Mouse (Mus musculus): ENCODE results near the gene Ldlrad3. TPM values are rescaled to one million over a fixed set of nuclear protein-coding genes. Genes with fewer than 3 reads are reported as not detected.

The Ldlrad3 gene
- polyA plus RNA-seq, 2 experiments, result 2.1 to 2.9 TPM

- ATAC-seq (ENCODE audit: insufficient read depth) (no peak), DNase-seq (ENCODE audit: low read depth in 3 of 3, low spot score in 3 of 3) (no peak)
- no peaks in the 10 kb centered on the region for H3K27me3 ChIP-seq (ENCODE audit: control insufficient read depth, insufficient read depth, low read length)
- no peak overlapping the region for H3K27ac ChIP-seq
- H3K4me2 ChIP-seq (ENCODE audit: low read depth), result no peak overlapping the region
- no peaks in the 10 kb centered on the region for H3K4me1 ChIP-seq (replicated peaks; ENCODE audit: control insufficient read depth in 2 of 2, insufficient read depth in 2 of 2, low read length in 1 of 2)
- H3K36me3 ChIP-seq (replicated peaks; ENCODE audit: control insufficient read depth, insufficient read depth, low read depth), result no peaks in the 10 kb centered on the region
- H3K4me3 ChIP-seq (ENCODE audit: insufficient read depth in 1 of 2, low read depth in 2 of 2, low read length in 2 of 2), result no peak overlapping the region
- H3K9ac ChIP-seq (replicated peaks), result no peak overlapping the region
- 49% methylated on average over 15 of the region's 15 CpGs for WGBS (ENCODE audit: insufficient replicate concordance)
- no peaks in the 10 kb centered on the region for H3K9me3 ChIP-seq (ENCODE audit: control insufficient read depth, low read length)
- TF ChIP-seq EP300 (IDR thresholded peaks at IDR 0.05; ENCODE audit: low read depth) (no peak), CTCF (IDR thresholded peaks at IDR 0.05; ENCODE audit: low read depth) (no peak)
Observed at GRCm38 (mm10) chr2:102226274-102226673, 40.1 kb upstream of the Ldlrad3 start.

- 21% methylated on average over 11 of the region's 11 CpGs for WGBS (ENCODE audit: insufficient replicate concordance)
Observed at GRCm38 (mm10) chr2:102223355-102224128, 37.4 kb upstream of the Ldlrad3 start.

GRCm38 (mm10) chr2:102222749-102223148 is 36.6 kb upstream of the Ldlrad3 start:
- H3K4me2 ChIP-seq (ENCODE audit: low read depth), result no peak overlapping the region
- H3K4me1 ChIP-seq (replicated peaks; ENCODE audit: control insufficient read depth in 2 of 2, insufficient read depth in 2 of 2, low read length in 1 of 2), result no peaks in the 10 kb centered on the region
- no peaks in the 10 kb centered on the region for H3K27me3 ChIP-seq (ENCODE audit: control insufficient read depth, insufficient read depth, low read length)
- H3K9ac ChIP-seq (replicated peaks), result no peak overlapping the region
- no peaks in the 10 kb centered on the region for H3K36me3 ChIP-seq (replicated peaks; ENCODE audit: control insufficient read depth, insufficient read depth, low read depth)
- 54% methylated on average over 3 of the region's 3 CpGs for WGBS (ENCODE audit: insufficient replicate concordance)
- no peak overlapping the region for H3K27ac ChIP-seq
- ATAC-seq (ENCODE audit: insufficient read depth), result no peak
- TF ChIP-seq EP300 (IDR thresholded peaks at IDR 0.05; ENCODE audit: low read depth) (no peak), CTCF (IDR thresholded peaks at IDR 0.05; ENCODE audit: low read depth) (no peak)
- DNase-seq (ENCODE audit: low read depth in 3 of 3, low spot score in 3 of 3), result no peak
- H3K9me3 ChIP-seq (ENCODE audit: control insufficient read depth, low read length), result no peaks in the 10 kb centered on the region
- no peak overlapping the region for H3K4me3 ChIP-seq (ENCODE audit: insufficient read depth in 1 of 2, low read depth in 2 of 2, low read length in 2 of 2)

More at GRCm38 (mm10) chr2:102223355-102224128, 37.4 kb upstream of the Ldlrad3 start:
- Histone ChIP-seq H3K4me1 (replicated peaks; ENCODE audit: control insufficient read depth in 2 of 2, insufficient read depth in 2 of 2, low read length in 1 of 2) (no peaks in the 10 kb centered on the region), H3K9ac (replicated peaks) (no peak overlapping the region), H3K36me3 (replicated peaks; ENCODE audit: control insufficient read depth, insufficient read depth, low read depth) (no peaks in the 10 kb centered on the region), H3K27me3 (ENCODE audit: control insufficient read depth, insufficient read depth, low read length) (no peaks in the 10 kb centered on the region), H3K4me2 (ENCODE audit: low read depth) (no peak overlapping the region), H3K4me3 (ENCODE audit: insufficient read depth in 1 of 2, low read depth in 2 of 2, low read length in 2 of 2) (no peak overlapping the region), H3K27ac (no peak overlapping the region), H3K9me3 (ENCODE audit: control insufficient read depth, low read length) (no peaks in the 10 kb centered on the region)
- DNase-seq (ENCODE audit: low read depth in 3 of 3, low spot score in 3 of 3) (no peak), ATAC-seq (ENCODE audit: insufficient read depth) (no peak)
- TF ChIP-seq EP300 (IDR thresholded peaks at IDR 0.05; ENCODE audit: low read depth), result no peak
- TF ChIP-seq CTCF (IDR thresholded peaks at IDR 0.05; ENCODE audit: low read depth), result no peak

- no peak for ATAC-seq (ENCODE audit: insufficient read depth)
- TF ChIP-seq CTCF (IDR thresholded peaks at IDR 0.05; ENCODE audit: low read depth) (no peak), EP300 (IDR thresholded peaks at IDR 0.05; ENCODE audit: low read depth) (no peak)
- H3K4me2 ChIP-seq (ENCODE audit: low read depth), result no peak overlapping the region
- H3K27me3 ChIP-seq (ENCODE audit: control insufficient read depth, insufficient read depth, low read length), result no peaks in the 10 kb centered on the region
- no peak for DNase-seq (ENCODE audit: low read depth in 3 of 3, low spot score in 3 of 3)
- H3K4me3 ChIP-seq (ENCODE audit: insufficient read depth in 1 of 2, low read depth in 2 of 2, low read length in 2 of 2), result no peak overlapping the region
- no peak overlapping the region for H3K9ac ChIP-seq (replicated peaks)
- H3K4me1 ChIP-seq (replicated peaks; ENCODE audit: control insufficient read depth in 2 of 2, insufficient read depth in 2 of 2, low read length in 1 of 2), result no peaks in the 10 kb centered on the region
- WGBS (ENCODE audit: insufficient replicate concordance), result 50% methylated on average over 1 of the region's 1 CpGs
- no peaks in the 10 kb centered on the region for H3K36me3 ChIP-seq (replicated peaks; ENCODE audit: control insufficient read depth, insufficient read depth, low read depth)
- H3K9me3 ChIP-seq (ENCODE audit: control insufficient read depth, low read length), result no peaks in the 10 kb centered on the region
- H3K27ac ChIP-seq, result no peak overlapping the region
Observed at GRCm38 (mm10) chr2:102216817-102217216, 30.6 kb upstream of the Ldlrad3 start.

- Histone ChIP-seq H3K4me2 (ENCODE audit: low read depth) (no peak overlapping the region), H3K4me3 (ENCODE audit: insufficient read depth in 1 of 2, low read depth in 2 of 2, low read length in 2 of 2) (no peak overlapping the region), H3K27ac (no peak overlapping the region), H3K36me3 (replicated peaks; ENCODE audit: control insufficient read depth, insufficient read depth, low read depth) (no peaks in the 10 kb centered on the region), H3K27me3 (ENCODE audit: control insufficient read depth, insufficient read depth, low read length) (no peaks in the 10 kb centered on the region), H3K4me1 (replicated peaks; ENCODE audit: control insufficient read depth in 2 of 2, insufficient read depth in 2 of 2, low read length in 1 of 2) (no peaks in the 10 kb centered on the region), H3K9ac (replicated peaks) (no peak overlapping the region), H3K9me3 (ENCODE audit: control insufficient read depth, low read length) (no peaks in the 10 kb centered on the region)
- TF ChIP-seq CTCF (IDR thresholded peaks at IDR 0.05; ENCODE audit: low read depth) (no peak), EP300 (IDR thresholded peaks at IDR 0.05; ENCODE audit: low read depth) (no peak)
- 39% methylated on average over 4 of the region's 4 CpGs for WGBS (ENCODE audit: insufficient replicate concordance)
- DNase-seq (ENCODE audit: low read depth in 3 of 3, low spot score in 3 of 3) (no peak), ATAC-seq (ENCODE audit: insufficient read depth) (no peak)
Observed at GRCm38 (mm10) chr2:102212096-102212495, 25.9 kb upstream of the Ldlrad3 start.
